Mouse (Mus musculus): Measurements from ENCODE around the gene Tcta.
A peak's percentile ranks its signal among the peaks of the same experiment; 100 is the strongest.
"Not testable (repeated sequence)": the region's sequence is repeated elsewhere in the genome, so short reads cannot be mapped to it uniquely, and the experiment has no call there.

Tcta gene

DNA sequence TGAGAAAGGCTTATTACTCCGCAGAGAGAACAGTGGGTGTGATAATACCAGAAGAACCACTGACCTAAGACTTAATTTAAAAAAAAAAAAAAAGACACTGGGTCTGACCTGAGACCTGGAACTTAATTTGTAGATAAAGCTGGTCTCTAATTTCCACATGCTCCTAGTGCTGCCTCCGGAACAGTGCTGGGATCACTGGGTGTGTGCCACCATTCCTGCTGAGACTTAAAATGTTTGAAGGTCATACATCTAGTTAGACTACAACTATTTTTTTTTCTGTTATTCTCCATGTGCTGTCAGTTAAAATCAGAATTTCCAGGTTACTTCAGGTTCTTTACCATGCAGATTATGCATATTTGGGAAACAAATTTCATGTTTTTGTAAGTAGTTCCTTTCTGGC is 2.2 kb upstream of the Tcta start:
- DNase-seq = no peak

GRCm38 (mm10) chr9:108307021-108307807 is 1.3 kb upstream of the Tcta start:
- no peak for DNase-seq

DNA sequence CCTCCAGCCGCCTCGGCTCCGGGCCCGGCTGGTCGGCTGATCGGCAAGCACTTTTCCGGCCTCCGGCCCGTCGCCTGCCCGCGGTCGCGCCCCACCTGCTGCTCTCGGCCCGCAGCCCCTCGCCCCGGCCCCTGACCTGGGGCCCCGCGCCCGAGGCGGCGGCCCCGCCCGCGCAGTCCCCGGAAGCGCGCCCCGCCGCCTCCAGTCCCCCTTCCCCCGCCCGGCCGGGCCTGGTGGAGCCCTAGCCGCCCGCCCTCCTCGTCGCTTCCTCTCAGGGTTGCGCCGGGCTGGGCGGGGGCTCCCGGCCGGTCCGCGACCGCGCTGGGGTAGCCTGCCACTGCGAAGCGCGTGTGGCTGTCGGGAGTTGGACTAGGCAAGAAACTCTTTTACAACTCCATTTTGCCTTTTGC is 616 bp upstream of the Tcta start:
- DNase-seq = peak; percentile 91

DNA sequence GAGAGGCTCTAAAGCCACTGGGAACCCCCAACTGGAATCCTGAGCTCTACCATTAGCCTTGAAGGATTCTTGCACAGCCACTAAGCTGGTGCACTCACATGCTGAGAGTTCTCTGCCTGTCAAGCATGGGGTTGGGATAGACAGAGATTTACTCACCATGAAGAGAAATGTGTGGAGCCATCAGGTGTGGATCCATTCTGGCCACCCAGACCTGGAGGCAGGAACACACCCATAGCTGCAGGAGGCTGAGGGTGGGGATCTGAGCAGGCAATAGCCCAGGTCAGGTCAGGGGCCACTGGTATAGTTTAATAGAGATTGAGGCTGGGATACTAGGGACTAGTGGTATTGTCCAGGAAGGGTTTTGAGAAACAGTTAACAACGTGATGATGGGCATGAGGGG is 790 bp downstream of the Tcta start:
- no peak for DNase-seq

DNA sequence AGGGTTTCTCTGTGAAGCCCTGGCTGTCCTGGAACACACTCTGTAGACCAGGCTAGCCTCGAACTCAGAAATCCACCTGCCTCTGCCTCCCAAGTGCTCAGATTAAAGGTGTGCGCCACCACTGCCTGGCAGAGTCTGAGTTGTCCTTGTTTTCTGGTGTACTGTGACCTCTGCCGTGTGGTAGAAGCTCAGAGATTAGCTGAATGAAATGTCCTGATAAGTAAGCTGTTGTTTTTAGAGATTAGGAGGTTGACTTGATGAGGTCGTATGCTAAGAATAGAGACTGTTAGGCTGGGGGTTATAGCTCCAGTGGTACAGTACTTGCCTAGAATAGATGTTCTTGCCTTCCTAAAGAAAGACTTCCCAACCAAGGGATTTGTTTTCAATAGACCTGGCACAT is 1.2 kb downstream of the Tcta start:
- DNase-seq = no peak

DNA sequence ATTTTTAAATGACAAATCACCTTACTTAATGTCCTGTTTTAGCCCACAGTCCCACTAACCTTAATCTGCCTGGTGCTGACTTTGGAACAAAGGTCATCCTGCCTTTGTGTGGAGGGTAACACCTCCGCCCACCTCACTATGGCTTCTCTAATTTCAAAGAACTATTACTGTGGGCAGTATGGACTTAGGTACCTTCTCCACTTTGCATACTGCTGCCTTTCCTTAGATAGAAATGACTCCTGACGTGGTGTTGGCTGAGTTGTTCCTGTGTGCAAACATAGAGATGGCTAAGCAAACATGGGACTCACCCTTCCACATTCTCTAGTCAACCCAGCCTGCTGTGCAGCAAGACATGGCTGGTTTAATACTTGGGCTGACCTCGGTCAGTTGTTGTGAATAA is 4.1 kb downstream of the Tcta start:
- peak; percentile 65 for DNase-seq

GRCm38 (mm10) chr9:108296453-108297355 is 9.3 kb downstream of the Tcta start, which contains the start of gene Amt:
TSS of gene Amt (plus strand) at chr9:108296853.
- peak; percentile 52 for DNase-seq

DNA sequence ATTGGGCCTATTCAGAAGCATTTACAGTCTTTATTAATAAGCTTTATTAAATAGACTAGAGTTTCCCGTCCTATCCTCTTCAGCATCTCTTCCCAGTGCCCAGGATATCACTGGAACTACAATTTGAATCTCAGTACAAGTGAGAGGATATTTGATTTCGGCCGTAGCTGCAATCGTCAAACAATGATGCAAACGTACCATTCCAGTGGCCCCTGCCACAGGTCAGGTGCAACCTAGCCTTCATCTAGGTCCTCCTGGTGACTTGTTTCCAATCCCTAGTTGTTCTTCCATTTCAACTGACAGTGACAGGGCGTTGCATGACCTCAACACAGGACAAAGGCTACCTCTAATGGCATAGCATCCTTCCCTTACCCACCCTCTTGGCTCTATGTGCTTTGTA is 15.2 kb downstream of the Tcta start:
- no peak for DNase-seq

DNA sequence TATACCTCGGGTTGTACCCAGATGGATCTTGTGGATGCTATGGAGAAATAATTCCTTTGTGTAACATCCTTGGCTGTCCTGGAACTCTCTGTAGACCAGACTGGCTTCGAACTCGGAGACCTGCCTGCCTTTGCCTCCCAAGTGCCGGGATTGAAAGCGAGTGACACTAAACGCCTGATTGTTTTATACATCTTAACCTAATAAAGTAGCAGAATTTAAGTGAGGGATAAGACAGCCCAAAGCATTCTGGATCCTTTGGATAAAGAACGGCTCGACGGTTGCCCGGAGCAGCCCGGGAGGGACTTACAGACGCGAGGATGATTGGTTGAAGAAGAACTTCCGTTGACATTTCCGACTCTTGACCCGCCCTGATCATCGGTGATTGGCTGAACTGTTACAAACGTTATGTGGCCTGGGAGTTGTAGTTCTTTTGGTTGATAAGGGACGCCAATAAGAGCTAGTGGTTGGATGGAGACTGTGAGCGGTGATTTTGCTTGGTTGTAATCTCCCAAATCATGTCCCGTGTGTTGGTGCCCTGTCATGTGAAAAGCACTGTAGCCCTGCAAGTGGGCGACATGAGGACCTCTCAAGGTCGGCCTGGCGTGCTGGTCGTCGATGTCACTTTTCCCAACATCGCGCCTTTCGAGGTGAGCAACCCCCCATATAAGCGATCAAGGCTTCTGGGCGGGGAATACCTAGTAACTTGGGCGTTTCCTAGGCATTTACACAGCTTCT is 15.8 kb downstream of the Tcta start, which contains the start of gene Nicn1:
Nicn1 (plus strand) TSS at position 414 of the 735 bp plus-strand sequence.
- peak; percentile 99 for DNase-seq

GRCm38 (mm10) chr9:108289347-108289746 is 16.6 kb downstream of the Tcta start:
- DNase-seq = no peak

DNA sequence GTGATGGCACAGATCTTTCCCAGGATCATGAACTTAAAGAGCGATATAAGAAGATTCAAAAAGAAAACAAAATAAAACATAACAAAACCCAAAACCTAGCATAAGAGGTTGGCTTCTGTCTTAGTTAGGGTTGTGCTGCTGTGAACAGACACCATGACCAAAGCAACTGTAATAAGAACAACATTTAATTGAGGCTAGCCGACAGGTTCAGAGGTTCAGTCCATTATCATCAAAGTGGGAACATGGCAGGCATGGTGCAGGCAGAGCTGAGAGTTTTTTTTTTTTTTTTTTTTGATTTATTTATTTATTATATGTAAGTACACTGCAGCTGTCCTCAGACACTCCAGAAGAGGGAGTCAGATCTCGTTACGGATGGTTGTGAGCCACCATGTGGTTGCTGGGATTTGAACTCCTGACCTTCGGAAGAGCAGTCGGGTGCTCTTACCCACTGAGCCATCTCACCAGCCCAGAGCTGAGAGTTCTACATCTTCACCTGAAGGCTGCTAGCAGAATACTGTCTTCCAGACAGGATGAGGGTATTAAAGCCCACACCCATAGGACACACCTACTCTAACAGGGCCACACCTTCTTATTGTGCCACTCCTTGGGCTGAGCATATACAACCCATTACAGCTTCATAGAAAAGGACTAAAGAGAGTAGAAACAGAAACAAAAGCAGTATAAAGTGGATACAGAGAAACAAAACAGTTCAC is 18.3 kb downstream of the Tcta start:
- DNase-seq = not testable (repeated sequence)

DNA sequence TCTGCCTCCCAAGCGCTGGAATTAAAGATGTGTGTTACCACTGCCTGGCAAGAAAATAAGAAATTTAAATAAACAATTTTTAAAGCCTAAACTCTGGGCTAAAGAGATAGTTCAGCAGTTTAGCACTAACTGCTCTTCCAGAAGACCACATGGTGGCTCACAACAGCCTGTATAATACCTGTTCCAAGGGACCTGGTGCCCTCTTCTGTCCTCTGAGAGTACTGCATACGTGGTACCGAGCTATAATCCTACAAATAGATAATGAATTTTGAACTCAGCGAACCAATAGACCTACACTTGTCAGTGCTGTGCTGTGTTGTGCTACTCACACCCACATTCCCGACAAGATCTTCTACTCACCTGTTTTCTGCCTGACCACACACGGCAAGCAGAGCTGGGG is 21.6 kb downstream of the Tcta start:
- peak; percentile 94 for DNase-seq

GRCm38 (mm10) chr9:108280071-108280828 is 25.7 kb downstream of the Tcta start:
- DNase-seq = peak; percentile 80

DNA sequence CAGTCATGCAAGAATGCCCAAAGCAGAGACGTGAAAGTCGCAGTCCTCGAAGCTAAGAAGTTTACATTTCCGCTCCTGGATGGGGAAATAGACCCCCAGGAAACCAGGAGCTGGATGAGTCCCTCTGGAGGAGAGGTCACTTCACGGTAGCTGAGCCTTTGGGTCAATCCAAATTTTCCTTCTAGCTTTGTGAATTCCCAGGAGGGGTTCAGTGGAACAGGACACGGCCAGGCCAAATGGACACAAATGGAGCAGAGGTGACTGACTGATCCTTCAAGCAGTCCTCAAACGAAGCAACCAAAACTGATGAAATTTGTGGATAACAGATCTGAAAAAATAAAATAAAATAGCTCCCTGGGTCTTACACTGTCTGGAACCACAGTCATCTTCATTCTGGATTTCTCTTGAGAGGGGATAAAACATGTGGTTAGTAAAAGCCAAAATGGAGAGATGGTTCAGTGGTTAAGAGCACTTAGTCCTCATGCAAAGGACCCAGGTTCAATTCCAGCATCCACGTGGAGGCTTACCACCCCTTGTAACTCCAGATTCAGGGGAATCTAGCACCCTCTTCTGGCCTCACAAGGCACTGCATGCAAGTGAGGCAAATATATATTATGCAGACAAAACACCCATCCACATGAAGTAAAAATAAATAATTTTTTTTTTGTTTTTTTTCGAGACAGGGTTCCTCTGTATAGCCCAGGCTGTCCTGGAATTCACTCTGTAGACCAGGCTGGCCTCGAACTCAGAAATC is 27.1 kb downstream of the Tcta start:
- DNase-seq = peak; percentile 78

DNA sequence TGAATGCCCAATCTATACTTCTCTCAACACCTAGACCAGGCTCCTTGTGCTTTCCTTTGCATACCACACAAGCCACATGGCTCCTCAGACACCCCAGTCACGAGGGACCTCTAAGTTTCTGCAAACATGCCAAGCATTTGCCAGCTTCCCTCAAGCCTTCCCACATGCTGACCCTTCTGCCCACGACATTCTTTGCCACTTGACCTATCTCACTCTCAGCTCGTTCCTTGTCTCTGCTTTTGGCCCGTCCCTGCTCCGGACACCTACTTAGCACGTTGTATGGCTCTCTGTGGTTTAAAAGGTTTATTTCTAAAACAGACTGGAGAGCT is 30.7 kb downstream of the Tcta start:
- DNase-seq = peak; percentile 88

GRCm38 (mm10) chr9:108274476-108275330 is 31.3 kb downstream of the Tcta start:
- no peak for DNase-seq

- peak; percentile 57 for DNase-seq
Observed at GRCm38 (mm10) chr9:108273485-108273884, 32.5 kb downstream of the Tcta start.

GRCm38 (mm10) chr9:108272691-108273090 is 33.3 kb downstream of the Tcta start:
- DNase-seq = no peak

- no peak for DNase-seq
Observed at GRCm38 (mm10) chr9:108271941-108272340, 34.0 kb downstream of the Tcta start.

DNA sequence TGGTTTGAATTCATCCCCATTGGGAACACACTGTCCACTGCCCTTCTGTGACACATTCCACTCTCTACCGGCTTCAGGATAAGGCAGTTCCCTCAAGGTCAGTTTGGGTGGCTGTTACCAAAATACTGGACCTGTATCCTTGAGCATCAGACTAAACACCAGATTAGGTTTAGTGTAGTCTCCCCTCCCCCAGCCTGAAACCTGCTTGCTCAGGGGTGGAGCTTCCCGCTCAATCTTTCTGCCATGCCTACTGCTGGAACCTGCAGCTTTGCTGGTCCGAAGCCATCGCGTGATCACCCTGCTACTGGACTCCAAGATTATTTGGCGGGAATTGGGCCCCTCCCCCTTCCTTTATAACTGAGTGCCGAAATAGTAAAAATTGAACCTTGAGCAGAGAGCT is 37.3 kb downstream of the Tcta start:
- not testable (repeated sequence) for DNase-seq

Data from lung, postnatal 36 days (tissue).